Mouse (Mus musculus) testis, postnatal 14 days (tissue): ENCODE results near the gene Slc39a7.
"Not testable (repeated sequence)": the region's sequence is repeated elsewhere in the genome, so short reads cannot be mapped to it uniquely, and the experiment has no call there.

Source experiments
- DNase-seq: peaks from one replicate; pipeline ENCODE4 v3.0.0; 2021; ENCODE audit warnings: low spot score

Slc39a7 gene

DNA sequence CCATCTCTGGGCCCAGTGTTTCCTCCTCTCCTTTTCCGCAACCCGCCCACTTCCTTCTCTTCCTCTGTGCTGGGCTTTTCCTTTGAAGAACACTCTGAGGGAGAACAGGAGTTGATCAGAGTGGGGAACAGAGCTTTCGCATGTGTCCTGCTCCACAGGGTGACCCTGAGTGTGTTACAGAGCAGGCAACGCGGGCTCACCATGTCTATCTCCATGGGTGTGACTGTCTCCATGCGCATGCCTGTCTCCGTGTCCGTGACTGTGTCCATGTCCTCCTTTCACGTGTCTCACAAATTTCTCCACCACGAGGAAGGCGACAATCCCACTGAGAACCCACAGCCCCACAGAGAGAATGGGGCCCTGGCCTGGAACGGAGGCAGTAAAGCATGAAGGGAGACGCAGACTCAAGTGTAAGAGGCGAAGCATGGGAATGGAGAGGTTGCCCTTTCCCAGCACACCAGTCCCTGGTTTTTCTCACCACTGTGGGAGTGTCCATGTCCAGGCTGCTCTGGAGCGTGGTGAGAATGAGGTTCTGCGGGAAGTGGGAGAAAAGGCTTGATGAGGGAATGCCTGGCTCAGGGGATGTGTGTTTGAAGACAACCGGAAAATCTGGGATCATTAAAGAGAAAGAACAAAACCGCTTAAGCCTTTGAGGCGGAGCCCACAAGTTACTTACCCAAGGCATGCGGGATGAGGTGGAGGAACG is 1.4 kb downstream of the Slc39a7 start:
- peak; percentile 12 for DNase-seq

- peak; percentile 11 for DNase-seq
Observed at GRCm38 (mm10) chr17:34029150-34029889, 2.2 kb downstream of the Slc39a7 start.

DNA sequence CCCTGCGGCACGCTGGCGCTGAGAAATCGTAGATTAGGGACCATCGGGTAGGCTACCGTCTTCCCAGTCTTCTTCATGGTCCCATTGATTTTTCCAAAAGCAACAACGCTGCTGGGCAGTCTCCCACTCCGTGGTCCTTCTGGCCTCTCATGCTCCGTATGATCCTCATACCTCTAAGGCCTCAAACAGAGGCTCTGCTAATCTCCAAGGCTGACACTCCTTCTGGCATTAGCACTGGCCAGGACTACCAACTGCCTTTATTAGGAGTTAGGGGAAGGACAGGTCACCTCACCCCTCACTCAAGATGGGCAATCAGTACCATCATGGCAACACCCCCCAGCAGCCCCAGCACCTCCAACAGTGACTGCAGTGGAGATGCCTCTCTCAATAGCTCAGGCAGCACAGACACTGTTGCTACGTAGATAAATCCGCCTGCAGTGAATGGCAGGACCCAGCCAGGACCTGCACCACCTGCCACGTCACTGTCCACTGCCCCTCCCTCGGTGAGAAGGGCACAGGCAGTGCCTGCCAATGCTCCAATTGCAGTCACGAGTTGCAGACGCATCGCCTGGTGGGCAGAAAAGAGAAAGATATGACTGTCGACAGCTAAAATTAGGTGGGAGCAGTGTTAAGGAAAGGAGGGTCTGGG is 2.9 kb downstream of the Slc39a7 start:
- DNase-seq: peak; percentile 23

DNA sequence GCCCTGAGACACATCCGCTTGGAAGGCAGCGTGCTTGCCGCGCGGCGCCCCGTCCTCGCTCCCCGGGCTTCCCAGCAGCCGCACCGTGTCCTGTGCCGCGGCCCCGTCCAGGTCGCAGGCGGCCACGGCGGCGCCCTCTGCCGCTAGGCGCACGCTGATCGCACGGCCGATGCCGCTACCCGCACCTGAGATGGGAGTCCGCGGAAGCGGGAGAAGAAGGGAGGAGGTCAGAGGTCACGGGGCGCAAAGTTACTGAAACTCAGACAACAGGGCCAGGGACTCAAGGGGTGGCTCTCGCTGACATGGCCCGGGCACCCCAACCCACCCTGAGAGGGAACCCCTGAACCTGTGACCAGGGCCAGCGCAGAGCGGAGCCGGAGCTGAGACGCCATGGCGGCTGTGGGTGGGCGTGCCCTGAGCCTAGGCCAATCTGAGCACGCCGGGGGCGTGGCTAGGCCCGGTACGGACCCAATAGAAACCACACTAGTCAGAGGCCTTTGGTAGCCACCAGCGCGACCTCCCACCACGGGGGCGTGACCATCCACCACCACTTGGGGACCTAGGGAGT is 3.7 kb downstream of the Slc39a7 start, which contains the start of gene H2-Ke6:
Gene H2-Ke6, minus strand, starts transcription at position 405 of the 568 bp plus-strand sequence.
- DNase-seq: peak; percentile 91

- DNase-seq: peak; percentile 32
Observed at GRCm38 (mm10) chr17:34026917-34027655, 4.4 kb downstream of the Slc39a7 start.

- DNase-seq: peak; percentile 20
Observed at GRCm38 (mm10) chr17:34026221-34026620, 5.3 kb downstream of the Slc39a7 start.

- peak; percentile 18 for DNase-seq
Observed at GRCm38 (mm10) chr17:34025756-34026151, 5.7 kb downstream of the Slc39a7 start.

DNA sequence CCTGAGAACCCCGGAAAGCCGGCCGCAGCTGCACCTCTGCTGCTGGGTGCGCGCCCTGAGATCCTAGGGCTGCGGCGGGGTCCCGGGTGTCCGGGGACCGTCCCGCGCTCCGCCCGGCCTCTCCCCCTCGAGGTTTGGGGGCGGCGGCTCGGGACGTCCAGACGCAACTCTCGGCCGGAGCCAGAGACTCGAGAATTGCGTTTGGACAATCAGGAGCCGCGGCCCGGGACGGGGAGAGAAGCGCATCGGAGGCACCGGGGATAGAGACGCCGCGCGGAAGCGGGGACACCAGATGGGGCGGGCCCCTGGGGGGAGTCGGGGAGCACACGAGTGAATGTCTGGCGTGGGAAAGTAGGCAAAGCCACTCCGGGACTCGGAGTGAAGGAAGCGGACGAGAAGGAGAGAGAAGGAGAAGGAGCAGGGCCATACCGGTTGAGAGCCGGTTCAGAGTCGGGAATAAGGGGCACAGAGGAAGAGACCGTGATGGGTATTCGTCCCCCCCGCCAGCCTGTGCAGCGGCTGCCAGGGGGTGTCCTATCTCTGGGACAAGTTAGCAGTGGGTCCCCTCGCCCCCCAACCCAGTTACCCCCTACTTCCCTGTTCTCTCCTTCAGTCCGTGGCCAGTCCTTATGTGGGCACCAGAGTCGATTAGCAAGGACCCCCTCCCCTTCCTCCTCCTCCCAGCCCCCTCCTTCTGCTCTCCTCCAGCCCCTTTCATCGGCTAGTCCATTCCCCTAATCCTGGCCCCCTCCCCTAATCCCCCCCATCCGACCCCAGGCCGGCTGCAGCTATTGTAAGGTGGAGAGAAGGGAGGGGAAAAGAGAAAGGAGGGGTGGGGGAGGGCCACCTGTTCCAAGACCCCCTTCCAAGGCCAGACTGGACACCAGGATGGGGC is 6.4 kb downstream of the Slc39a7 start:
- DNase-seq: peak; percentile 9

DNA sequence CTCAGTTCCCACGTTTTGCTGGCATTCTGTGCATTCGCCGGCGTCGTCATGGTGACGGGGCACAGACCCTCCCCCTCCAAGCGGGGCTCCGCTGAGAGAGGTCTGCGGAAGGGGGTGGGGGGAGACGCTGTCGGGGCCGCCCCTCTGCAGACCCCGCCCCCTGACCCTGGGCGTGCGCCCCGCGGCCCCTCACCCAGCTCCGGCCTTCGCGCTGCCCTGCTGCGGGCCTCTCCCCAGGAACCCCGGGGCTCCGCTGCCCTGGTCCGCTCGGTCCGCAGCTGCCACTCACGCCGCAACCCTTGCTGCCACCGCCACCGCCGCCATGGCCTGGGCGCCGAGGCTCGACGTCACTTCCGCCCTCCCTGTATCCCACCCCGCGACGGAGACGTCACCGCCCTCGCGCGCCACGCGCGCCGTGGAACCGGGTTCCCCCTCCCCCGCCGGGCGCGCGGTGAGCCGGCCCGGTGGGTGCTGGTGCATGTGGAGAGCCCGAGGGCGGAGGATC is 7.1 kb downstream of the Slc39a7 start, which contains the start of gene Ring1:
Gene Ring1, minus strand, starts transcription at position 364 of the 505 bp plus-strand sequence.
- DNase-seq: peak; percentile 86

GRCm38 (mm10) chr17:34023678-34024077 is 7.8 kb downstream of the Slc39a7 start:
- DNase-seq: no peak

GRCm38 (mm10) chr17:34022987-34023386 is 8.5 kb downstream of the Slc39a7 start:
- DNase-seq: peak; percentile 9

DNA sequence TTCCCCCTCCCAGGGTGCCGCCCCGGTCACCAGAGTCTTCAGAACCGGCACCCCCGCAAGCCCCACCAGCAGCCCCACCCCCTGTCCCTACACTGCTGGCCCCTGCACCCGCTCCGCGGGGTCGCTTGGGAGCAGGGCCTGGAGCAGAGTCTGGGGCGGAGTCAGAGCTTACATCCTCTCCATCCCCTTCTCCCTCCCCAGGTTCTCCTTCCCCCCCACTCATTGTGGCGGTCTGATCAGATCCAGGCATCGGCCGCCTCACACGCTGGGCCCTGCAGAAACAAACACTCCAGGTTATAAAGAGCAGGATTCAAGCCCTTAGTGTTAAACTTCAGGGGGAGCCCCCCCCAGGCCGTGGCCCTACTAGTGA is 9.1 kb downstream of the Slc39a7 start:
- peak; percentile 11 for DNase-seq

GRCm38 (mm10) chr17:34021539-34022413 is 9.7 kb downstream of the Slc39a7 start:
- peak; percentile 29 for DNase-seq

GRCm38 (mm10) chr17:34013436-34013835 is 18.0 kb downstream of the Slc39a7 start:
- no peak for DNase-seq

DNA sequence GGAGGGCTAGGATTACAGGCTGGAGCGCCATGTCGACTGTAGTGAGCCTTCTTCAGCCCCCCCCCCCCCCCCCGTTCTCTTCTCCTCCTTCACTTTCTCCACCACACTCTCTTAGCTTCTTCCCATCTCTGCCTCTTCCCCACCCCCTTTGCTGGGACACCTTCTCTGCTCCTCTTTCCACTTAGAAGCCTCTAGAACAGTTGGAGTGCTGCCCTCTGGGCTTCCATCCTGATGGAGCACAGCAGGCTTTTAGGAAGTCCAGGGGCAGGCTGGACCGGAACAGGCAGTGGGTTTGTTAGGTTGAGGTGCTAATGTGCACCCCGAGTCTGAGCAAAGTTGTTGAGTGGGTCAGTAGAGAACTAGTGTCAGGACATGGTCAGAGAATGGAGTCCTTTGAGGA is 21.3 kb downstream of the Slc39a7 start:
- no peak for DNase-seq

- DNase-seq: no peak
Observed at GRCm38 (mm10) chr17:34006570-34006969, 24.9 kb downstream of the Slc39a7 start.

DNA sequence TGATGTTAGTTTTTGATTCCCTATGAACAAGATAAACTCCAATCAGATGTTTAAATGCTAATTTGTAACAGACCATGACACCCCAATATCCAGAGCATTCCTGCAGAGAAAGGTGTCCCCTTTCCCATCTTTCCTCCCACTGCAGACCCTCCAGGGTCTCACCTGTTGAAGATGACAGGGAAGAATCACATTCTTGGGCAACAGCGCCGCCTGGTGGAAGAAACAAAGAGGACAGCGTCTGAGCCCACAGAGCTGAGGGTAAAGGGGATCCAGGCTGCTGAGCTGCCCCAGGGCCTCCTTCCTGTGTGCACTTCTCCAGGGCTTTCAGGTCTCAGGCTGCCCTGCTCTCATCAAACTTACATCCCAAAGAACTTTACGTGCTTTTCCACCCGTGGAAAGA is 28.1 kb downstream of the Slc39a7 start:
- DNase-seq: no peak

DNA sequence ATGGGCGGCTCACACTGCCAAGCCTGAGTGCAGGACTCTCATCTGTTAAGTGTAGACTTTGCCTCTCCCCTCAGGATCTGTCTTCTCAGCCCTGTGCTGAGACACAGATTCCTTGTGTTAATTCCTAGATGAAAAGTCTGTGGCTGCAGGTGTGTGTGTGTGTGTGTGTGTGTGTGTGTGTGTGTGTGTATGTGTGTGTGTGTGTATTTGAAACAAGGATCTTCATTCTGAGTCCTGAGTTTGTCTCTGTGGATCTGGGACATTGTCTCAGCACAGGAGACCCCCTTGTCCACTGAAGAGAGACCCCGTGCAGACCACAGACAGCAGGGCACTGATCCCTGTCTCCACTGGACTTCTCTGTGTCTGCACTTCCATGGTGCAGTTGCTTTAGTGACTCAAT is 30.7 kb downstream of the Slc39a7 start:
- DNase-seq: not testable (repeated sequence)

GRCm38 (mm10) chr17:34000150-34000537 is 31.3 kb downstream of the Slc39a7 start, which contains the start of gene H2-K1:
Gene H2-K1 (minus strand): TSS chr17:34000347.
- DNase-seq: peak; percentile 85
